Mouse (Mus musculus) testis, postnatal 14 days (tissue): ENCODE data around the gene Gm21103.
"Not testable (repeated sequence)": the region's sequence is repeated elsewhere in the genome, so short reads cannot be mapped to it uniquely, and the experiment has no call there.

Experiments
- DNase-seq: peaks from one replicate; pipeline ENCODE4 v3.0.0; 2021; ENCODE audit warnings: low spot score

Gm21103 gene

DNA sequence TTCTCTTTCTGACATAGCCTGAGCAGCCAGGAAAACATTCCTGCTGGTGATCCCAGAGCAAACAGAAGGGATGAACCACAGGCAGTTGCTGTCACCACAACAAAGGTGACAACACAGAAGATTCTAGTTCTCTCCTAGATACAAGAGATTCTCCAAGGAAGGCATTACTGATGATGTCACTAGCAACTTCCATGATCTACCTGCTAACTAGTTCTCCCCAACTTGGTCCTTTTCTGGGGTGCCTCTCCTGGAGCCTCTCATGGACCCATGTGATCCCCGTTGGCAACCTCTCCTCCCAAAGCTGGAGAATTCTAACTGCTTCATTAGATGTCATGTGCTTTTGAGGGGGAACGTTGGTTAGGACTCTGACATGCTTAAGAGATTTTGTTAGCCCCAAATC, at the start of gene Gm21103:
TSS of gene Gm21103 (minus strand) at position 101 of the 400 bp plus-strand sequence.
- DNase-seq, result not testable (repeated sequence)

DNA sequence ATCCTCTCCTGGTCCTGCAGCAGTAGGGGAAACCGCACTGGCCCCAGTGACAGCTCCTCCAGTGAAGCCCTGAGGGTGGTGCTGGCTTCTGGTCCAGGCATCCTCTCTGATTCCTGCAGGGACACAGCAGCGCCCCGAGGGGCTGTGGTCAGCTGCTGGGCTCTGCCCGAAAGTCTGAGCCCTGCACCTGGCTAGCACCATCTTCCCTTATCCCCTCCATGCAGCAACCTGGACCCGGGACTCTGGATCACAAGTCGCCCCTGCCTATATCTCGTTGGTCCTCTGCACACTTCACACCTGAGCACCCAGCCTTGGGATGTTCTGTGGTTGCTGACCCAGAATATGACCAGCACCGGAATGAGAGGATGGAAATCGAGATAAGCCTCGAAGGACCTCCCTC, 38.9 kb upstream of the Gm21103 start, which contains the start of gene Gm3618:
TSS of gene Gm3618 (minus strand) at position 101 of the 400 bp plus-strand sequence.
- DNase-seq, result not testable (repeated sequence)

DNA sequence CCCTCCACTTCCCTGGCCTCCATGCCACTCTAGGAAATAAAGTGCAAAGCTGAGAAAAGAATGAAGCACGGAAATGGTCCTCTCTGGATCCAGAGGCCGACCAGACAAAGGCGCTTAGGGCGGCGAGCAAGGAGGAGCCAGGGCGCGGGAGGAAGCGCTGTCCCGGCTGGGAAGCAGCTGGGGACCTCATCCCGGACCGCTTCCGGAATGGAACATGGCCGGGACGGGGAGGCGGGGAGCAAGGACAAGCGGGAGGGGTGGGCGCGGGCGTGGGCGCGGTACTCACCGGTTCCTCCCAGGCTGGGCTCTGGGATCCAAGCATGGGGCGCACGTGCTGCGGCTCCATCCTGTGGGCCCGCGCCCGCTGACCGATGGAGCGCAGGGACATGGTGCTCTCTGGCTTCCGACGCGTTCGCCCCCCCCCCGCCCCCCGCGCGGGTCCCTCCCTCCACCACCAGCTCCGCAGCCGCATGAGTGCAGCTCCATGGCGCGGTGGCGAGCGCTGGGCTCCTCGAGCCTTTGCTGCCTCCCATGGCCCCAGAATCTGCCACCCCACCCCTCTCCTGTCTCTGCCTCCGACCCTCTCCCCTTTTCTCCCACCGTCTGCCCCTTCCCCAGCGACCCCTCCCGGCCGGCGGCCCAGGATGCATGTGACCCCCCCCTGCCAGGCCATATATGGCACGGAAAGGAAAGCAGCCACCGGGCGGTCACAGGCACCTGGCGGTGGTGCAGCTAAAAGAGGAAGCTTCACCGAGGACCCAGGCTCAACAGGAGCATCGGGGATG, 17.5 kb downstream of the Gm21103 start, which contains the start of gene Gm3411:
TSS of gene Gm3411 (minus strand) at position 320 of the 785 bp plus-strand sequence.
- peak; percentile 9 for DNase-seq
